Mouse (Mus musculus) neural tube, embryonic 14.5 days (tissue): ENCODE results near the gene Rps21. TPM values are rescaled to one million over a fixed set of nuclear protein-coding genes. Genes with fewer than 3 reads are reported as not detected.

Experiments used
- ATAC-seq: fragments of 200-750 bp; cut with Nextera tagmentation; 2 replicates; pipeline ENCODE4 v1.8.0; 2017; ENCODE audit warnings: low read depth, mild to moderate bottlenecking, moderate TSS enrichment, moderate library complexity
- H3K27ac ChIP-seq: fragments of 300-500 bp; sonication (generic); 2 replicates; pipeline ENCODE4 v1.5.1; 2014; ENCODE audit warnings: low read depth, mild to moderate bottlenecking, control low read depth, low read length, moderate library complexity, mixed read lengths
- H3K27me3 ChIP-seq: fragments of 300-500 bp; sonication (generic); 2 replicates; pipeline ENCODE4 v1.6.1; 2014; ENCODE audit warnings: low read length; ENCODE audit not compliant: control insufficient read depth, insufficient read depth
- H3K36me3 ChIP-seq: fragments of 300-500 bp; sonication (generic); 2 replicates; pipeline ENCODE4 v1.6.1; 2014; ENCODE audit warnings: low read length, mixed read lengths; ENCODE audit not compliant: control insufficient read depth, insufficient read depth
- H3K4me1 ChIP-seq: fragments of 300-500 bp; sonication (generic); 2 replicates; pipeline ENCODE4 v1.6.1; 2014; ENCODE audit warnings: low read length; ENCODE audit not compliant: control insufficient read depth, insufficient read depth
- H3K4me2 ChIP-seq: fragments of 300-500 bp; sonication (generic); 2 replicates; pipeline ENCODE4 v1.6.1; 2014; ENCODE audit warnings: mild to moderate bottlenecking, low read depth, low read length, control low read depth
- H3K4me3 ChIP-seq: fragments of 300-500 bp; sonication (generic); 2 replicates; pipeline ENCODE4 v1.5.1; 2014; ENCODE audit warnings: low read depth, low read length, control low read depth, mixed read lengths
- H3K9ac ChIP-seq: fragments of 300-500 bp; sonication (generic); replicated peaks from 2 replicates; pipeline ENCODE4 v1.6.1; 2014; ENCODE audit warnings: low read depth, mild to moderate bottlenecking, control low read depth, low read length, mixed read lengths
- H3K9me3 ChIP-seq: fragments of 300-500 bp; sonication (generic); 2 replicates; pipeline ENCODE4 v1.6.1; 2016; ENCODE audit warnings: low read length; ENCODE audit not compliant: control insufficient read depth
- WGBS: fragments of 180-500 bp; shearing (Covaris S2); extraction: QIAGEN DNeasy Blood & Tissue Kit; methylation state at CpG from one replicate; pipeline ENCODE4 v1.1.7; 2014; 5-methylcytosine and 5-hydroxymethylcytosine counted together
- polyA plus RNA-seq: library from polyadenylated mRNA; unstranded; fragments of >200 nt; fragmentation: Nextera tagmentation; extraction: Ambion mirVana; gene quantifications from 2 replicates; pipeline ENCODE4 v1.2.1, GENCODE M21; 2014

The Rps21 gene
- 398 and 421 TPM in 2 replicates for polyA plus RNA-seq

DNA sequence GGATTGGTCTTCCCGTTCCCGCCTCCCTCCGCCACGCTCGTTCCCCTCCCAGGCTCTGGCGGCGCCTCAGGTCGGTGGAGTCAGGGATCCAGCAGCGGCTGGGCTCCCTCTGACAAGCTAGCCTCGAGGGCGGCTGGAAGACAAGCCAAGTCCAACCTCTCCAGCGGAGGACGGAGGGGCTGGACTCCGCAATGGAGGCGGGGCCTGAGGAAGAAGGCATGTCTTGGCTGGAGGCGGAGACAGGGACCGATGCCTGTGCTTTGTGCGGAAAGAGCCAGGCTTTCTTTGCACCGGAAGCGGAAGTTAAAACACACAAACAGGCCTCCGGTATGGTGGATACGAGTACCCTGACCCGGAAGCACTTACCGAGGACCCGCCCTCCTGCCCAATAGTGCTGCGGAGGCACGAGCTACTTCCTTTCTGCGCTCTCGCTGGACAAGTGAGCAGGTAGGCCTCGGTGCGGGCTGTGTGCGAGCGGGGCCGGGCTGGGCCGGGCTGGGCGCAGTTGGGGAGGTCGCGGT, at the start of gene Rps21:
Rps21 (plus strand) TSS at position 377 of the 521 bp plus-strand sequence.
- Histone ChIP-seq H3K27me3 (no peaks in the 10 kb centered on the region), H3K4me1 (peaks cover 17% of the 10 kb centered on the region), H3K27ac (peak within 1 kb of the TSS; percentile 94), H3K4me2 (peak within 1 kb of the TSS; percentile 93), H3K9me3 (no peaks in the 10 kb centered on the region), H3K36me3 (peaks cover 26% of the 10 kb centered on the region), H3K4me3 (peak within 1 kb of the TSS; percentile 78), H3K9ac (peak within 1 kb of the TSS; percentile 80)
- under 1% methylated on average over 36 of the region's 38 CpGs for WGBS
- peak; percentile 97 for ATAC-seq

DNA sequence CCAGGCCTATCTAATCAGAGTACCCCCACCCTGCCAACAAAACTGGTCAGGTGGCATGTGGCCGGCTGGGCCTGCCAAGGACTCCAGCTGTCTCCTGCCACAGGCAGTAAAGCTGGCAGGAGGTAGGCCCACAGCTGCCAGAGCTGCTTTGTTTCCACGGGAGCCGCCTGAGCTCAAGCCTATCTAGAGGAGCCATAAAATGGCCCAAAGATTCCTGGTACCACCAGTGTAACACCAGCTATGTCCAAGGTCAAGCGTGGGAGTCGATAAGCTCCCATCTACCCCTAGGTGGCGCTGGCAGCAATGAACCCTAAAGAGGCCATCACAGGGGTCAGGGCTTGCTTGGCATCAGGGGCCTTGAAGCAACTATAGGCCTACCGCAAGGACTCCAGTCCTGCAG, 49.3 kb upstream of the Rps21 start:
- H3K4me3 ChIP-seq: no peak overlapping the region
- H3K27me3 ChIP-seq: no peaks in the 10 kb centered on the region
- no peak for ATAC-seq
- H3K9ac ChIP-seq: no peak overlapping the region
- no peak overlapping the region for H3K4me2 ChIP-seq
- no peak overlapping the region for H3K27ac ChIP-seq
- H3K4me1 ChIP-seq: peaks cover 6% of the 10 kb centered on the region; the same call in 1 of the 2 replicates
- H3K9me3 ChIP-seq: no peaks in the 10 kb centered on the region
- 47% methylated on average over 7 of the region's 7 CpGs for WGBS
- H3K36me3 ChIP-seq: no peaks in the 10 kb centered on the region

DNA sequence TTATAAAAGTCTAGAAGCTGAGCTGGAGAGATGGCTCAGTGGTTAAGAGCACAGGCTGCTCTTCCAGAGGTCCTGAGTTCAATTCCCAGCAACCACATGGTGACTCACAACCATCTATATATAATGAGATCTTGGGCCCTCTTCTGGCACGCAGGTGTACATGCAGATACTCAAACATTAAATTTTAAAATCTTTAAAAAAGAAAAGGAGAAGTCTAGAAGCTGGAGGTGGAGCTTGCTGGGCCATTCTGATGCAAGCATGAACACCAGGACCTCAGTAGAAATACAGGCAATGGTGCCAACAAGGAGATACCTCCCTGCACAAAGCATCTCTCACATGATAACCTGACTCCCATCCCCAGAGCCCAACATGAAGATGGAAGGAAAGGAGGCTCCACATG, 48.2 kb upstream of the Rps21 start:
- Histone ChIP-seq H3K4me3 (no peak overlapping the region), H3K4me1 (peaks cover 6% of the 10 kb centered on the region; the same call in 1 of the 2 replicates), H3K27me3 (no peaks in the 10 kb centered on the region), H3K36me3 (no peaks in the 10 kb centered on the region), H3K9me3 (no peaks in the 10 kb centered on the region), H3K27ac (no peak overlapping the region), H3K9ac (no peak overlapping the region), H3K4me2 (no peak overlapping the region)
- ATAC-seq: no peak
- 92% methylated on average over 1 of the region's 1 CpGs for whole genome bisulfite sequencing

DNA sequence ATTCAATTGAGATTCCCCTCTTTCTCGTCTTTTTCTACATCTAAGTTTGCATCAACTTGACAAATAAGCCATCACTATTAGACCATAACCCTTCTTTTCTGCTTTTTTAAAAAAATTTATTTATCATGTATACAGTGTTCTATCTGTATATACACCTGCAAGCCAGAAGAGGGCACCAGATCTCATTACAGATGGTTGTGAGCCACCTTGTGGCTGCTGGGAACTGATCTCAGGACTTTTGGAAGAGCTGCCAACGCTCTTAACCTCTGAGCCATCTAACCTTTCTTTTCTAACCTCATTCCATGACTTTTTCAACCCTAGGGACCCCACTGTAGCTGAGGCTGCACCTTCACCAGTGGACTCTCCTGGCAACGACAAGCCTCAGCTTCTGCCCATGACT, 44.9 kb upstream of the Rps21 start:
- Histone ChIP-seq H3K27ac (no peak overlapping the region), H3K9ac (no peak overlapping the region), H3K4me1 (no peaks in the 10 kb centered on the region), H3K9me3 (no peaks in the 10 kb centered on the region), H3K36me3 (no peaks in the 10 kb centered on the region), H3K27me3 (no peaks in the 10 kb centered on the region), H3K4me3 (no peak overlapping the region), H3K4me2 (no peak overlapping the region)
- WGBS: 96% methylated on average over 3 of the region's 3 CpGs
- no peak for ATAC-seq

DNA sequence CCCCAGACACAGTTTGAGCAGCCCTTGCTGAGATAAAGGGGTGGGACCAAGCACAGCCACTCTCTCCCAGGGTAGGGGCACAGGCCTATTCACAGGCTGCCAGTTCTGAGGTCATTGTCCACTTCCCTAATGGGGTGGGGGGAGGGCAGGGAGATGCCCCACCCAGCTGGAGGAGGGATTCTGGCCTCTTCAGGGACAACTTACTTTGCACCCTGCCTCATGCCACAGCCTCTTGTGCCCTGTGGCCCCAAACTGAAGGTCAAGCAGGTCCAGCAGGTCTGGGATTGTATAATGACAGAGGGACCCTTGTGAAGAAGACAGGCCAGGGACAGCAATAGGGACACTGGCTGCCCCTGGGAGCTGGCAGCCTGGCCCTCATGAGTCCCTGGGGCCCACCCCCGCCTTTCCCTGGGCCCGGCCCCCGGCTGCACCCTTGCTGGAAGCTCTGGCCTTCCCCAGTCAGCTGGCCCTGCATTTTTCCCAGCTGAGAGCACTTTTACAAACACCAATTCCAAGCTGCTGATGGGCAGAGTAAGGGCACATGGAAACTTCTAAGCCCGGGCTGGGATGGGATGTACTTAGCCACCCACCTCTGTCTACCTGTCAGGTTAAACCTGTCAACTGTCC, 42.7 kb upstream of the Rps21 start:
- Histone ChIP-seq H3K27ac (no peak overlapping the region), H3K4me1 (no peaks in the 10 kb centered on the region), H3K27me3 (no peaks in the 10 kb centered on the region), H3K9ac (no peak overlapping the region), H3K4me2 (no peak overlapping the region), H3K4me3 (no peak overlapping the region), H3K9me3 (no peaks in the 10 kb centered on the region), H3K36me3 (no peaks in the 10 kb centered on the region)
- 85% methylated on average over 4 of the region's 4 CpGs for WGBS
- ATAC-seq: no peak

DNA sequence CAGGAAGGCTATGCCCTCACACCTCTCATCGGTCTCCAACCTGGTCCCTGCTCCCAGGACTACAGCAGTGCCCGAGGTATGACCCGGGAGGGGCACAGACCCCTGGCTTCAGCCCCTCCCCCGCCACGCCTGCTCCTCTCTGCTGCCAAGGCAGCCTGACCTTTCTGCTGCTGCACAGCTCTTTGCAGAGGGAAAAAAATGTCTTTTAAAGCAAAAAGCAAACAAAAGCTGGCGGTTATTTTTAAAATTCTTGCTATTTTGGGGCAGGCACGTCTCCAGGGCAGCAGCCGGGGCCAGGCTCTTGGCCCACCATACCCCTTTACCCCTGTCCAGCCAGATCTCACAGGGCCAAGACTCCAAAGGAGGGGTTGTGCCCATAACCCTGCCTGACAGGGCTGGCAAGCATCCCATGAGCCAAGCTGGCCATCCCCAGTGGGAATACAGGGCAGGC, 42.1 kb upstream of the Rps21 start:
- Histone ChIP-seq H3K27me3 (no peaks in the 10 kb centered on the region), H3K4me1 (no peaks in the 10 kb centered on the region), H3K9ac (no peak overlapping the region), H3K4me2 (no peak overlapping the region), H3K36me3 (no peaks in the 10 kb centered on the region), H3K4me3 (no peak overlapping the region), H3K27ac (no peak overlapping the region), H3K9me3 (no peaks in the 10 kb centered on the region)
- WGBS: 78% methylated on average over 8 of the region's 8 CpGs
- no peak for ATAC-seq

DNA sequence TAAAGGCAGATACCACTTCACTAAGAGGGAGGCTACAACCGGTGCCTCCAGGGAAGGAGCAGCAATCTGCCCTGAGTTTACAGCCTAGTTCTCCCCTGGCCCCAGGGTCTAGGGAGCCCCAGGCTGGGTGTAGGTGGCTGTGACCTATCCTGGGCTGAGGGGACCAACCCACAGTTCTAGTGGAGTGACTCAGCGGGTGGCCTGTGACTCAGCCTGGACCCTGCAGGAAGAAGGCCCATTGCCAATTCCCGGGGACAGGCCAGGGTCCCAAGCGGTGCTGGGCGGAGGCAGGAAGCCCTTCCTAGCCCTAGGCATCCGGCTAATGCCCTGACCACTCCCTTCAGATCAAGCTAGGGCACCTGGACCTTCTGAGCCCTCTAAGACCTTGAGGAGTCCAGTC, 41.2 kb upstream of the Rps21 start:
- no peak for ATAC-seq
- no peaks in the 10 kb centered on the region for H3K4me1 ChIP-seq
- H3K27ac ChIP-seq: no peak overlapping the region
- H3K4me2 ChIP-seq: no peak overlapping the region
- H3K27me3 ChIP-seq: no peaks in the 10 kb centered on the region
- no peaks in the 10 kb centered on the region for H3K36me3 ChIP-seq
- WGBS: 76% methylated on average over 6 of the region's 6 CpGs
- H3K4me3 ChIP-seq: no peak overlapping the region
- H3K9ac ChIP-seq: no peak overlapping the region
- H3K9me3 ChIP-seq: no peaks in the 10 kb centered on the region

DNA sequence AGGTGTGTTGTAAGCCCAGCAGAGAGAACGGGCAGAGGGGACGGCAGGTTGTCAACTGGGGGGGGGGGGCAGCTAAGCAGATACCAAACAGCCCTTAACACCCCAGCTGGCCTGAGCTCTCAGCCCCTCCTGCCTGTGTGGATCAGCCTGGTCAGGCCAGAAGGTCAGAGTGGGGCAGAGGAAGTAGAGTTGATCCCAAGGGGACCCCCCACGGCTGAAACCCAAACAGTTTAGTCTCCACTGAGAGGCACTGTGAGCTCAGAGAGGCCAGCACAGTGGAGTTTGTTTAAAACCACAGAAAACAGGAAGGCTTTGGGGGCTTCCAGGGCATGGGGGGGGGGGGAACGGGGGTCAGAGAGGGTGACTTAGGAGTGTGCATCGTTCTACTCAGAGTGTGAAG, 40.3 kb upstream of the Rps21 start:
- Histone ChIP-seq H3K4me2 (no peak overlapping the region), H3K36me3 (no peaks in the 10 kb centered on the region), H3K9ac (no peak overlapping the region), H3K27ac (no peak overlapping the region), H3K27me3 (no peaks in the 10 kb centered on the region), H3K4me1 (no peaks in the 10 kb centered on the region), H3K9me3 (no peaks in the 10 kb centered on the region), H3K4me3 (no peak overlapping the region)
- ATAC-seq: no peak
- WGBS: 80% methylated on average over 5 of the region's 5 CpGs

DNA sequence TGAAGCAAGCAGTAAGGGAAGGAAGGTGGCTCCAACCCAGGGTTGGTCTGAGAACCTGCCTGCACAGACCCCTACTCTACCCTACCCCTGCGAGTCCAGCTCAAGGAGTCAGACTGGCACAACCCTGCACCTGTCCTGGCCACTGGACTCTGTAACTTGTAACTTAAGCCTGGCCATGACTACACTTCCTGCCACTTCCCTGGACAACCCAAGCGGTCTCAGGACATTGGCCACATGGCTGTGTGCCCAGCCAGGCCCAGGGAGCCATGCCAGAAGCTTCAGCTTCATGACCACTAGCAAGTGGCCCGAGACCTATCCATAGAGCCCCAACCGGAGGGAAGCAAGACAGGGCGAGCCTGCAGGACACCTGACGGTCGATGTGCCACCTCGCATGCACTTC, 39.6 kb upstream of the Rps21 start:
- Histone ChIP-seq H3K27me3 (no peaks in the 10 kb centered on the region), H3K27ac (no peak overlapping the region), H3K9me3 (no peaks in the 10 kb centered on the region), H3K36me3 (no peaks in the 10 kb centered on the region), H3K4me2 (no peak overlapping the region), H3K4me3 (no peak overlapping the region), H3K4me1 (no peaks in the 10 kb centered on the region), H3K9ac (no peak overlapping the region)
- ATAC-seq: no peak
- WGBS: 95% methylated on average over 8 of the region's 8 CpGs
